Mouse (Mus musculus): ENCODE results near the gene Klra8.
"Not testable (repeated sequence)": the region's sequence is repeated elsewhere in the genome, so short reads cannot be mapped to it uniquely, and the experiment has no call there.

The Klra8 gene

DNA sequence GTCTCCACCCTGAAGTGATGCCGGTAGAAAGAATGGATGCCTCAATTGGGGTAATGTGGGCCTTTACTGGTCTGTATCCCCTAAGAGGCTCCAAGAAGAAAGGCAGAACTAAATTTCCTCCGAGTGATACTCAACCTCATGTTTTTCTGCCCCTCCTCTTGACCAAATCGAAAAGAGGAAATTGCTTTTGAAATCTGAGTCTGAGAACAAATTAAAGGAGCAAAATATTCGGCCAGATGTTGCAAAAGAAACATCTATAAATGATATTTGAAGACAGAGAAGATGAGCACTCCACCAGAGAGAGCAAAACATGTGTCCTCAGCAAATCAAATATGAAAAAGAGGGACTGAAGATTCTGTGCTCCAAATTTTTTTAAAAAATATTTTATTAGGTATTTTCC, at the start of gene Klra8:
Gene Klra8, minus strand, starts transcription at position 101 of the 400 bp plus-strand sequence.
- not testable (repeated sequence) for DNase-seq (ENCODE audit: extremely low spot score)

DNA sequence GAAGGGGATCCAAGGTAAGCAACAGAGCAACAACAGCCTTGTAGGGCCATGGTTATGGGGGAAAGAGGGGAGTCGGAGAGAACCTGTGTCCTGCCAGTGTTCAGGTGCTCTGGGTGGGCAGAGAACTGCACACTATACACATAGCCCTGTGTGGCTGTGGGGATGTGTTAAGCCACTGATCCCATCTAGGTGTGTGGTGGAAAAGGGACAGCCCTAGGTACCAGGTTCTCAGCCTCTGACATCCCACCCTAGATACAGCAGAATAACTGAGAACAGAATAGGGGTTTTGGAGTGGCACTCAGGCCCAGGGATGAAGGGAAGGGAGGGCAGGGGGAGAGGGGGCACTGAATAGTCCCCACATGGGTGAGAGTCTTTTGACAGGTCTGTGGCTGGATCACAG, 19.2 kb downstream of the Klra8 start:
- DNase-seq (ENCODE audit: extremely low spot score) = no peak

DNA sequence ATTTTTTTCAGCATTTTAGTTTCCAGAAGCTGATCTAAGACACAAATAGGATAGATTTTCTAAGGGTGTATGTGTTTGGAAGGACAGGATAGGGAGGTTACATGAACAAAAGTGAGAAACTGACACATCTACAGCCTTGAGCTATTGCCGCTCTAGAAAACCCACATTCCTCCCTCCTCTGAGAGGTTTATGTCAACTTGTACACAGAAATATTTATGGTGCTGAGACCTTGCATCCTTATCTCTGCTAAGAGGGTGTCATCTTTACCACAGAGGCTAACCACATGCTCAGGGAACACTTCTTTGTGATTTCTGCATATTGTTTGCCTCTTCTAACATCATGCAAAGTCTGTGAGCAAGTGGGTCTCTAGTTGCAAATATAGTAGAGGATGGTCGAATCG, 27.0 kb downstream of the Klra8 start:
- DNase-seq (ENCODE audit: extremely low spot score) = not testable (repeated sequence)

DNA sequence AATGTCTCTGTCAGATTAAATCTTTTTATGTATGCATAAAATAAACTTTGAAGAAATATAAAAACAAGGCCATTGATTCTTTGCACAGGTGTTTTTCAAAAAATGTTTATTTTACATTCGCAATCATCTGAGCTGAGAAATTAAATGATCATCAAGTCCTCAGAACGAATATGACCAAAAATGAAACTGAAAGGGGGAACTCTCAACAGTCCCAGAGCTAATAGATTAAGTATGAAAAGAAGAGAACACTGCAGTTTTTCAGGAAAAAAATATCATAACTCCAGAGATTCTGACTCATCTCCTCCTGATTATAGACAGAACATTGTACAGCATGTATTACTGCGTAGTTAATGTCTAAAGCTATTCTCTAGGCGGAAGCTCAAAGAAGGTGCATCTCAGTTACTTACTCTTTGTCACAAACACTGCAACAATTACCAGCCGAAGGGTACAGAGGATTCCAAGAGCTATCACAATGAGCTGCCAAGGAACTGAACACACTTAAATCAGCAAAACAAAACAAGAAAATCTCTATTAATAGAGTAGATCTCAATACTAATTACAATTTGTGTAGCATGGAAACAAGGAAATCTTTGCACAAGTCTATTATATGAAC, 37.3 kb downstream of the Klra8 start:
- no peak for DNase-seq (ENCODE audit: extremely low spot score)

DNA sequence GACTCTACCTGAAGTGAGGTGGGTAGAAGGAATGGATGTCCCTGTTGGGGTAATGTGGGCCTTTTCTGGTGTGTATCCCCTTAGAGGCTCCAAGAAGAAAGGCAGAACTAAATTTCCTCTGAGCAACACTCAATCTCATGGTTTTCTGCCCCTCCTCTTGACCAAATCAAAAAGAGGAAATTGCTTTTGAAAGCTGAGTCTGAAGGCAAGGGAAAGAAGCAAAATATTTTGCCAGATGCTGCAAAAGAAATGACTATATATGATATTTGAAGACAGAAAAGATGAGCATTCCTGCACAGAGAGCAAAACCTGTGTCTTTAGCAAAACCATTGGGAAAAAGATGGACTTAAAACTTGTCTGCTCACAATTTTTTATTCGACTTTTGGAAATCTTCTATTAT, 62.5 kb downstream of the Klra8 start, which contains the start of gene Klra4:
Gene Klra4, minus strand, starts transcription at position 101 of the 400 bp plus-strand sequence.
- DNase-seq (ENCODE audit: extremely low spot score) = not testable (repeated sequence)

Measured in embryo, embryonic 9.5 days (tissue).